Mouse (Mus musculus): ENCODE measurements around the gene Sowaha. TPM values are rescaled to one million over a fixed set of nuclear protein-coding genes. Genes with fewer than 3 reads are reported as not detected.

Gene Sowaha
- polyA plus RNA-seq, 1 experiment from 2014 or later: 1.1 TPM

GRCm38 (mm10) chr11:53450070-53450705 lies 29.9 kb downstream of the Sowaha start:
- 15% methylated on average over 15 of the region's 15 CpGs for WGBS
- no peak overlapping the region for H3K4me3 ChIP-seq (ENCODE audit: low read depth, low read length)
- 0 out of 2 replicates have a peak overlapping the region, but pooled peaks have one; percentile 27 for H3K4me2 ChIP-seq (replicated peaks; ENCODE audit: low read depth)
- H3K9ac ChIP-seq (ENCODE audit: low read depth, low read length): no peak overlapping the region
- 0 out of 2 replicates have a peak, but pooled peaks cover 4% of the 10 kb centered on the region for H3K4me1 ChIP-seq (replicated peaks; ENCODE audit: control insufficient read depth, insufficient read depth, low read length)
- peak; percentile 82 for ATAC-seq
- no peaks in the 10 kb centered on the region for H3K36me3 ChIP-seq (ENCODE audit: control insufficient read depth, insufficient read depth)
- peak overlapping the region; percentile 86 for H3K27ac ChIP-seq (ENCODE audit: low read depth, low read length)
- H3K27me3 ChIP-seq (replicated peaks; ENCODE audit: control insufficient read depth, insufficient read depth, low read length): no peaks in the 10 kb centered on the region
- no peak for TF ChIP-seq CTCF (IDR thresholded peaks at IDR 0.05; ENCODE audit: low read depth)
- H3K9me3 ChIP-seq (ENCODE audit: control insufficient read depth): no peaks in the 10 kb centered on the region

- 76% methylated on average over 1 of the region's 1 CpGs for WGBS
- H3K4me1 ChIP-seq (replicated peaks; ENCODE audit: control insufficient read depth, insufficient read depth, low read length): 0 out of 2 replicates have a peak, but pooled peaks cover 4% of the 10 kb centered on the region
- ATAC-seq: no peak
- TF ChIP-seq CTCF (IDR thresholded peaks at IDR 0.05; ENCODE audit: low read depth): no peak
- H3K36me3 ChIP-seq (ENCODE audit: control insufficient read depth, insufficient read depth): no peaks in the 10 kb centered on the region
- no peaks in the 10 kb centered on the region for H3K27me3 ChIP-seq (replicated peaks; ENCODE audit: control insufficient read depth, insufficient read depth, low read length)
- H3K4me2 ChIP-seq (replicated peaks; ENCODE audit: low read depth): no peak overlapping the region
- H3K27ac ChIP-seq (ENCODE audit: low read depth, low read length): no peak overlapping the region
- H3K9ac ChIP-seq (ENCODE audit: low read depth, low read length): no peak overlapping the region
- no peaks in the 10 kb centered on the region for H3K9me3 ChIP-seq (ENCODE audit: control insufficient read depth)
- no peak overlapping the region for H3K4me3 ChIP-seq (ENCODE audit: low read depth, low read length)
Measured at GRCm38 (mm10) chr11:53448529-53448928, 31.5 kb downstream of the Sowaha start.

GRCm38 (mm10) chr11:53447996-53448395 lies 32.1 kb downstream of the Sowaha start:
- Histone ChIP-seq H3K36me3 (ENCODE audit: control insufficient read depth, insufficient read depth) (no peaks in the 10 kb centered on the region), H3K4me2 (replicated peaks; ENCODE audit: low read depth) (no peak overlapping the region), H3K9ac (ENCODE audit: low read depth, low read length) (no peak overlapping the region), H3K9me3 (ENCODE audit: control insufficient read depth) (no peaks in the 10 kb centered on the region), H3K4me3 (ENCODE audit: low read depth, low read length) (no peak overlapping the region), H3K27me3 (replicated peaks; ENCODE audit: control insufficient read depth, insufficient read depth, low read length) (no peaks in the 10 kb centered on the region), H3K27ac (ENCODE audit: low read depth, low read length) (no peak overlapping the region), H3K4me1 (replicated peaks; ENCODE audit: control insufficient read depth, insufficient read depth, low read length) (0 out of 2 replicates have a peak, but pooled peaks cover 4% of the 10 kb centered on the region)
- 88% methylated on average over 8 of the region's 8 CpGs for WGBS
- ATAC-seq: no peak
- no peak for TF ChIP-seq CTCF (IDR thresholded peaks at IDR 0.05; ENCODE audit: low read depth)

GRCm38 (mm10) chr11:53446183-53446582 lies 33.9 kb downstream of the Sowaha start:
- WGBS: 72% methylated on average over 13 of the region's 13 CpGs
- no peak for TF ChIP-seq CTCF (IDR thresholded peaks at IDR 0.05; ENCODE audit: low read depth)
- Histone ChIP-seq H3K36me3 (ENCODE audit: control insufficient read depth, insufficient read depth) (no peaks in the 10 kb centered on the region), H3K9me3 (ENCODE audit: control insufficient read depth) (no peaks in the 10 kb centered on the region), H3K4me1 (replicated peaks; ENCODE audit: control insufficient read depth, insufficient read depth, low read length) (0 out of 2 replicates have a peak, but pooled peaks cover 3% of the 10 kb centered on the region), H3K9ac (ENCODE audit: low read depth, low read length) (no peak overlapping the region), H3K27ac (ENCODE audit: low read depth, low read length) (no peak overlapping the region), H3K4me3 (ENCODE audit: low read depth, low read length) (no peak overlapping the region), H3K27me3 (replicated peaks; ENCODE audit: control insufficient read depth, insufficient read depth, low read length) (no peaks in the 10 kb centered on the region), H3K4me2 (replicated peaks; ENCODE audit: low read depth) (no peak overlapping the region)
- no peak for ATAC-seq

- Histone ChIP-seq H3K9ac (ENCODE audit: low read depth, low read length) (no peak overlapping the region), H3K4me1 (replicated peaks; ENCODE audit: control insufficient read depth, insufficient read depth, low read length) (no peaks in the 10 kb centered on the region), H3K27me3 (replicated peaks; ENCODE audit: control insufficient read depth, insufficient read depth, low read length) (no peaks in the 10 kb centered on the region), H3K36me3 (ENCODE audit: control insufficient read depth, insufficient read depth) (no peaks in the 10 kb centered on the region), H3K9me3 (ENCODE audit: control insufficient read depth) (no peaks in the 10 kb centered on the region), H3K4me2 (replicated peaks; ENCODE audit: low read depth) (no peak overlapping the region), H3K27ac (ENCODE audit: low read depth, low read length) (no peak overlapping the region), H3K4me3 (ENCODE audit: low read depth, low read length) (no peak overlapping the region)
- no peak for TF ChIP-seq CTCF (IDR thresholded peaks at IDR 0.05; ENCODE audit: low read depth)
- ATAC-seq: no peak
- WGBS: 76% methylated on average over 13 of the region's 13 CpGs
Measured at GRCm38 (mm10) chr11:53445562-53445961, 34.5 kb downstream of the Sowaha start.

- no peak overlapping the region for H3K4me3 ChIP-seq (ENCODE audit: low read depth, low read length)
- no peaks in the 10 kb centered on the region for H3K9me3 ChIP-seq (ENCODE audit: control insufficient read depth)
- WGBS: 25% methylated on average over 6 of the region's 6 CpGs
- 0 out of 2 replicates have a peak, but pooled peaks have one; percentile 18 for ATAC-seq
- peak; percentile 87 for TF ChIP-seq CTCF (IDR thresholded peaks at IDR 0.05; ENCODE audit: low read depth)
- no peak overlapping the region for H3K27ac ChIP-seq (ENCODE audit: low read depth, low read length)
- no peak overlapping the region for H3K4me2 ChIP-seq (replicated peaks; ENCODE audit: low read depth)
- no peaks in the 10 kb centered on the region for H3K4me1 ChIP-seq (replicated peaks; ENCODE audit: control insufficient read depth, insufficient read depth, low read length)
- H3K27me3 ChIP-seq (replicated peaks; ENCODE audit: control insufficient read depth, insufficient read depth, low read length): no peaks in the 10 kb centered on the region
- H3K9ac ChIP-seq (ENCODE audit: low read depth, low read length): no peak overlapping the region
- no peaks in the 10 kb centered on the region for H3K36me3 ChIP-seq (ENCODE audit: control insufficient read depth, insufficient read depth)
Measured at GRCm38 (mm10) chr11:53443861-53444260, 36.2 kb downstream of the Sowaha start.

Measured in intestine, postnatal 0 days (tissue).